24 mouse cellular contexts compared by ENCODE assay signal in genomic region chr8:83202946-83203345, GRCm38 (mm10). TPM values are rescaled to one million over a fixed set of nuclear protein-coding genes. Genes with fewer than 3 reads are reported as not detected.
DNase-seq lines count a peak whose midpoint lies in the region; ATAC-seq and TF ChIP-seq lines count a peak whose summit lies in the region.
"Had no signal": no experiment of that assay in that cellular context is flagged by ENCODE, and none has a peak within 500 bp of the region (broad histone marks: within the 10 kb centered on the region; RNA-seq: fewer than 3 reads in every experiment).

No protein-coding gene starts in this region.

- H3K9me3 ChIP-seq in heart, embryonic 16.5 days (replicated peaks; ENCODE audit: control insufficient read depth, low read length), result no peaks in the 10 kb centered on the region
- H3K9me3 ChIP-seq in heart, embryonic 12.5 days (replicated peaks), result no peaks in the 10 kb centered on the region
- H3K9me3 ChIP-seq in hindbrain, postnatal 0 days (ENCODE audit: low read length), result no peaks in the 10 kb centered on the region
- H3K9me3 ChIP-seq: embryonic facial prominence, embryonic 12.5 days; forebrain, embryonic 15.5 days; hindbrain, embryonic 10.5 days; limb, embryonic 15.5 days; liver, embryonic 15.5 days had no signal

- H3K4me3 ChIP-seq in heart, embryonic 16.5 days (ENCODE audit: low read length), result no peak overlapping the region
- no peak overlapping the region for H3K4me3 ChIP-seq in heart, embryonic 12.5 days
- no peak overlapping the region for H3K4me3 ChIP-seq in hindbrain, postnatal 0 days (ENCODE audit: low read length)
- H3K4me3 ChIP-seq: embryonic facial prominence, embryonic 12.5 days; forebrain, embryonic 15.5 days; hindbrain, embryonic 10.5 days; limb, embryonic 15.5 days; liver, embryonic 15.5 days had no signal

- TF ChIP-seq CTCF in hindbrain, postnatal 0 days (IDR thresholded peaks at IDR 0.05; ENCODE audit: low read depth), result no peak

- peak; percentile 62 for DNase-seq in cerebellum, adult 8-10 months
- DNase-seq in hindbrain, postnatal 0 days (ENCODE audit: low spot score), result no peak
- DNase-seq in urinary bladder, adult 2 months (ENCODE audit: low spot score), result no peak
- DNase-seq in layer of hippocampus, adult 18-20 months (ENCODE audit: low spot score in 2 of 2), result no peak
- DNase-seq: adrenal gland, postnatal 14 days; kidney, adult 11 months; layer of hippocampus, postnatal 36 days; lung, postnatal 10 days; retina, postnatal 1 day had no signal

- 74% methylated on average over 11 of the region's 11 CpGs for WGBS in heart, embryonic 16.5 days
- 85% methylated on average over 11 of the region's 11 CpGs for WGBS in heart, embryonic 12.5 days
- 68% methylated on average over 11 of the region's 11 CpGs for WGBS in hindbrain, postnatal 0 days

- H3K9ac ChIP-seq in heart, embryonic 16.5 days (ENCODE audit: low read length), result no peak overlapping the region
- H3K9ac ChIP-seq in heart, embryonic 12.5 days, result no peak overlapping the region
- no peak overlapping the region for H3K9ac ChIP-seq in hindbrain, postnatal 0 days (replicated peaks; ENCODE audit: low read length)
- H3K9ac ChIP-seq: embryonic facial prominence, embryonic 12.5 days; forebrain, embryonic 15.5 days; limb, embryonic 15.5 days; liver, embryonic 15.5 days had no signal

- no peak overlapping the region for H3K27ac ChIP-seq in heart, embryonic 16.5 days (ENCODE audit: low read length)
- no peak overlapping the region for H3K27ac ChIP-seq in heart, embryonic 12.5 days (ENCODE audit: poor library complexity, severe bottlenecking)
- no peak overlapping the region for H3K27ac ChIP-seq in hindbrain, postnatal 0 days
- H3K27ac ChIP-seq: embryonic facial prominence, embryonic 12.5 days; forebrain, embryonic 15.5 days; hindbrain, embryonic 10.5 days; kidney, postnatal 0 days; limb, embryonic 15.5 days; liver, embryonic 15.5 days; stomach, postnatal 0 days had no signal

- H3K4me2 ChIP-seq in heart, embryonic 16.5 days (ENCODE audit: low read depth, low read length), result no peak overlapping the region
- no peak overlapping the region for H3K4me2 ChIP-seq in heart, embryonic 12.5 days
- no peak overlapping the region for H3K4me2 ChIP-seq in hindbrain, postnatal 0 days (ENCODE audit: low read depth, low read length)
- H3K4me2 ChIP-seq: embryonic facial prominence, embryonic 12.5 days; forebrain, embryonic 15.5 days; limb, embryonic 15.5 days; liver, embryonic 15.5 days had no signal

- H3K27me3 ChIP-seq in heart, embryonic 16.5 days (ENCODE audit: control insufficient read depth, insufficient read depth, low read length), result no peaks in the 10 kb centered on the region
- H3K27me3 ChIP-seq in heart, embryonic 12.5 days (replicated peaks), result no peaks in the 10 kb centered on the region
- no peaks in the 10 kb centered on the region for H3K27me3 ChIP-seq in hindbrain, postnatal 0 days (ENCODE audit: insufficient read depth, low read length)
- H3K27me3 ChIP-seq: CH12.LX; embryonic facial prominence, embryonic 12.5 days; forebrain, embryonic 15.5 days; limb, embryonic 15.5 days; liver, embryonic 15.5 days had no signal

- no peaks in the 10 kb centered on the region for H3K36me3 ChIP-seq in heart, embryonic 16.5 days (ENCODE audit: control insufficient read depth, insufficient read depth)
- no peaks in the 10 kb centered on the region for H3K36me3 ChIP-seq in heart, embryonic 12.5 days
- no peaks in the 10 kb centered on the region for H3K36me3 ChIP-seq in hindbrain, postnatal 0 days (ENCODE audit: insufficient read depth, low read length)
- H3K36me3 ChIP-seq: embryonic facial prominence, embryonic 12.5 days; forebrain, embryonic 15.5 days; hindbrain, embryonic 10.5 days; limb, embryonic 15.5 days; liver, embryonic 15.5 days had no signal

- H3K4me1 ChIP-seq in heart, embryonic 16.5 days (ENCODE audit: control insufficient read depth, insufficient read depth, low read length), result peaks cover 17% of the 10 kb centered on the region
- H3K4me1 ChIP-seq in heart, embryonic 12.5 days (replicated peaks), result peaks cover 25% of the 10 kb centered on the region
- peaks cover 12% of the 10 kb centered on the region for H3K4me1 ChIP-seq in hindbrain, postnatal 0 days (ENCODE audit: insufficient read depth, low read length)

- ATAC-seq in heart, embryonic 16.5 days (replicated peaks; ENCODE audit: extremely low read depth, insufficient read depth, low FRiP score), result 0 out of 2 replicates have a peak, but pooled peaks have one; percentile 23
- no peak for ATAC-seq in heart, embryonic 12.5 days (ENCODE audit: insufficient number of reproducible peaks, low FRiP score)
- ATAC-seq in cerebellum, adult (ENCODE audit: insufficient number of reproducible peaks, low FRiP score, low TSS enrichment), result peak; percentile 8; the same call in 1 of the 2 replicates
- 0 out of 2 replicates have a peak, but pooled peaks have one; percentile 26 for ATAC-seq in common myeloid progenitor, adult 5-6 weeks (replicated peaks; ENCODE audit: low read depth, poor library complexity, severe bottlenecking)
- ATAC-seq in hindbrain, postnatal 0 days, result no peak
- ATAC-seq: forebrain, embryonic 15.5 days had no signal

RNA-seq across cellular contexts. Expression of gene Gm10645, which starts 37.0 kb away (rescaled TPM):
- 0.58 and 0.86 TPM in 2 replicates for polyA plus RNA-seq in heart, embryonic 16.5 days (2015; fragmentation: Nextera tagmentation; extraction: Ambion mirVana)
- polyA plus RNA-seq in heart, embryonic 12.5 days (2016; fragmentation: Nextera tagmentation; extraction: Ambion mirVana), result 0.64 and 1.1 TPM in 2 replicates
- not detected in 2 replicates for total RNA-seq in common myeloid progenitor, adult 5-6 weeks (2017)
- total RNA-seq in hindbrain, postnatal 0 days (2014; rRNA removed), result 1.2 and 4.2 TPM in 2 replicates
- polyA plus RNA-seq in hindbrain, postnatal 0 days (2015; fragmentation: Nextera tagmentation; extraction: Ambion mirVana), result 10.0 and 11.6 TPM in 2 replicates
- 2.3 and 3.3 TPM in 2 replicates for polyA plus RNA-seq in urinary bladder, adult 2 months (2012; rRNA removed)
- total RNA-seq in layer of hippocampus, adult 18-20 months (2021), result 1 to 10 TPM in 1 of 2 experiments, under 1 TPM in 1; 0.79 to 1.4 TPM
- total RNA-seq: adrenal gland, postnatal 14 days; gastrocnemius, postnatal 4 days; megakaryocyte-erythroid progenitor cell, adult 5-6 weeks; MEL had no signal

RNA-seq across cellular contexts. Expression of gene Tbc1d9, which starts 37.8 kb away (rescaled TPM):
- 0.66 and 1.1 TPM in 2 replicates for polyA plus RNA-seq in heart, embryonic 16.5 days (2015; fragmentation: Nextera tagmentation; extraction: Ambion mirVana)
- polyA plus RNA-seq in heart, embryonic 12.5 days (2016; fragmentation: Nextera tagmentation; extraction: Ambion mirVana), result 1.3 and 1.4 TPM in 2 replicates
- total RNA-seq in common myeloid progenitor, adult 5-6 weeks (2017), result 2.3 and 7.2 TPM in 2 replicates
- total RNA-seq in hindbrain, postnatal 0 days (2014; rRNA removed), result 123 and 128 TPM in 2 replicates
- polyA plus RNA-seq in hindbrain, postnatal 0 days (2015; fragmentation: Nextera tagmentation; extraction: Ambion mirVana), result 16.4 and 16.8 TPM in 2 replicates
- polyA plus RNA-seq in urinary bladder, adult 2 months (2012; rRNA removed), result 22.0 and 23.1 TPM in 2 replicates
- 10 to 100 TPM; 61.2 to 65.3 TPM for total RNA-seq in layer of hippocampus, adult 18-20 months (2021)
- total RNA-seq: MEL had no signal

Comparison
In these comparisons a context has a peak if more than half of its experiments do, and no peak if none do; other contexts are left out.
1. ATAC-seq: peak in heart, embryonic 16.5 days (single experiment), cerebellum, adult (single experiment) and common myeloid progenitor, adult 5-6 weeks (single experiment); none in heart, embryonic 12.5 days (single experiment) and hindbrain, postnatal 0 days (single experiment).